Mouse (Mus musculus) forebrain, embryonic 16.5 days (tissue): ENCODE measurements around the gene Hoxb8. TPM values are rescaled to one million over a fixed set of nuclear protein-coding genes. Genes with fewer than 3 reads are reported as not detected.

ENCODE experiments used
- ATAC-seq: fragments of 200-750 bp; cut with Nextera tagmentation; 2 replicates; pipeline ENCODE4 v1.8.0; 2017; ENCODE audit warnings: mild to moderate bottlenecking, moderate library complexity
- H3K27ac ChIP-seq: fragments of 300-500 bp; sonication (generic); 2 replicates; pipeline ENCODE4 v1.5.1; 2014; ENCODE audit warnings: low read length, control low read depth
- H3K27me3 ChIP-seq: fragments of 300-500 bp; sonication (generic); replicated peaks from 2 replicates; pipeline ENCODE4 v1.6.1; 2014; ENCODE audit warnings: low read length; ENCODE audit not compliant: control insufficient read depth, insufficient read depth
- H3K36me3 ChIP-seq: fragments of 300-500 bp; sonication (generic); 2 replicates; pipeline ENCODE4 v1.6.1; 2014; ENCODE audit not compliant: control insufficient read depth, insufficient read depth
- H3K4me1 ChIP-seq: fragments of 300-500 bp; sonication (generic); replicated peaks from 2 replicates; pipeline ENCODE4 v1.6.1; 2014; ENCODE audit warnings: low read length; ENCODE audit not compliant: control insufficient read depth, insufficient read depth
- H3K4me2 ChIP-seq: fragments of 300-500 bp; sonication (generic); 2 replicates; pipeline ENCODE4 v1.6.1; 2014; ENCODE audit warnings: mild to moderate bottlenecking, low read length, control low read depth
- H3K4me3 ChIP-seq: fragments of 300-500 bp; sonication (generic); replicated peaks from 2 replicates; pipeline ENCODE4 v1.5.1; 2014; ENCODE audit warnings: mild to moderate bottlenecking, low read length, control low read depth
- H3K9ac ChIP-seq: fragments of 300-500 bp; sonication (generic); replicated peaks from 2 replicates; pipeline ENCODE4 v1.6.1; 2014; ENCODE audit warnings: low read depth, low read length, control low read depth
- H3K9me3 ChIP-seq: fragments of 300-500 bp; sonication (generic); 2 replicates; pipeline ENCODE4 v1.6.1; 2016; ENCODE audit warnings: low read length; ENCODE audit not compliant: control insufficient read depth
- WGBS: fragments of 180-500 bp; shearing (Covaris S2); extraction: QIAGEN DNeasy Blood & Tissue Kit; methylation state at CpG from one replicate; pipeline ENCODE4 v1.1.7; 2014; 5-methylcytosine and 5-hydroxymethylcytosine counted together
- polyA plus RNA-seq: library from polyadenylated mRNA; unstranded; fragments of >200 nt; fragmentation: Nextera tagmentation; extraction: Ambion mirVana; gene quantifications from 2 replicates; pipeline ENCODE4 v1.2.1, GENCODE M21; 2015

Gene Hoxb8
- polyA plus RNA-seq, 1 experiment from 2014 or later, result not detected

- H3K9me3 ChIP-seq, result no peaks in the 10 kb centered on the region; the same call in 1 of the 2 replicates
- 4% methylated on average over 11 of the region's 11 CpGs for WGBS
- H3K27ac ChIP-seq, result no peak overlapping the region
- H3K4me2 ChIP-seq, result no peak overlapping the region
- H3K27me3 ChIP-seq, result peaks cover 97% of the 10 kb centered on the region
- ATAC-seq, result no peak
- H3K4me1 ChIP-seq, result no peaks in the 10 kb centered on the region; the same call in 1 of the 2 replicates
- H3K36me3 ChIP-seq, result no peaks in the 10 kb centered on the region
- no peak overlapping the region for H3K9ac ChIP-seq
- H3K4me3 ChIP-seq, result no peak overlapping the region
Observed at GRCm38 (mm10) chr11:96297968-96298635, 16.4 kb downstream of the Hoxb8 start.

- no peak for ATAC-seq
- Histone ChIP-seq H3K27ac (no peak overlapping the region), H3K9ac (no peak overlapping the region), H3K4me3 (no peak overlapping the region), H3K9me3 (no peaks in the 10 kb centered on the region), H3K27me3 (peaks cover 97% of the 10 kb centered on the region), H3K4me1 (no peaks in the 10 kb centered on the region; the same call in 1 of the 2 replicates), H3K4me2 (no peak overlapping the region), H3K36me3 (no peaks in the 10 kb centered on the region)
- WGBS, result under 1% methylated on average over 66 of the region's 66 CpGs
Observed at GRCm38 (mm10) chr11:96298895-96299667, 17.4 kb downstream of the Hoxb8 start.

- Histone ChIP-seq H3K27ac (no peak overlapping the region), H3K9ac (no peak overlapping the region), H3K4me2 (no peak overlapping the region), H3K4me1 (no peaks in the 10 kb centered on the region; the same call in 1 of the 2 replicates), H3K4me3 (no peak overlapping the region), H3K9me3 (no peaks in the 10 kb centered on the region), H3K27me3 (peaks cover 97% of the 10 kb centered on the region), H3K36me3 (no peaks in the 10 kb centered on the region)
- 2% methylated on average over 9 of the region's 9 CpGs for WGBS
- no peak for ATAC-seq
Observed at GRCm38 (mm10) chr11:96299781-96300180, 18.1 kb downstream of the Hoxb8 start.

GRCm38 (mm10) chr11:96300354-96301063 lies 18.8 kb downstream of the Hoxb8 start:
- no peak overlapping the region for H3K27ac ChIP-seq
- no peak for ATAC-seq
- no peak overlapping the region for H3K9ac ChIP-seq
- H3K9me3 ChIP-seq, result no peaks in the 10 kb centered on the region
- H3K36me3 ChIP-seq, result no peaks in the 10 kb centered on the region
- H3K4me2 ChIP-seq, result no peak overlapping the region
- WGBS, result 1% methylated on average over 35 of the region's 35 CpGs
- H3K4me3 ChIP-seq, result no peak overlapping the region
- H3K4me1 ChIP-seq, result no peaks in the 10 kb centered on the region; the same call in 1 of the 2 replicates
- peaks cover 97% of the 10 kb centered on the region for H3K27me3 ChIP-seq

GRCm38 (mm10) chr11:96301064-96301431 lies 19.3 kb downstream of the Hoxb8 start:
- Histone ChIP-seq H3K9me3 (no peaks in the 10 kb centered on the region), H3K4me2 (no peak overlapping the region), H3K27ac (no peak overlapping the region), H3K27me3 (peaks cover 97% of the 10 kb centered on the region), H3K4me1 (no peaks in the 10 kb centered on the region; the same call in 1 of the 2 replicates), H3K4me3 (no peak overlapping the region), H3K36me3 (no peaks in the 10 kb centered on the region), H3K9ac (no peak overlapping the region)
- 4% methylated on average over 10 of the region's 10 CpGs for WGBS
- no peak for ATAC-seq

- no peak for ATAC-seq
- Histone ChIP-seq H3K4me2 (no peak overlapping the region), H3K27me3 (peaks cover 97% of the 10 kb centered on the region), H3K4me3 (no peak overlapping the region), H3K27ac (no peak overlapping the region), H3K9me3 (no peaks in the 10 kb centered on the region), H3K9ac (no peak overlapping the region), H3K36me3 (no peaks in the 10 kb centered on the region), H3K4me1 (no peaks in the 10 kb centered on the region; the same call in 1 of the 2 replicates)
- 2% methylated on average over 15 of the region's 15 CpGs for WGBS
Observed at GRCm38 (mm10) chr11:96301837-96302236, 20.1 kb downstream of the Hoxb8 start.

GRCm38 (mm10) chr11:96302381-96303150 lies 20.9 kb downstream of the Hoxb8 start:
- H3K4me1 ChIP-seq, result no peaks in the 10 kb centered on the region; the same call in 1 of the 2 replicates
- no peak overlapping the region for H3K4me2 ChIP-seq
- no peaks in the 10 kb centered on the region for H3K9me3 ChIP-seq
- H3K27ac ChIP-seq, result no peak overlapping the region
- H3K36me3 ChIP-seq, result no peaks in the 10 kb centered on the region
- H3K4me3 ChIP-seq, result no peak overlapping the region
- peaks cover 97% of the 10 kb centered on the region for H3K27me3 ChIP-seq
- 3% methylated on average over 23 of the region's 23 CpGs for whole genome bisulfite sequencing
- H3K9ac ChIP-seq, result no peak overlapping the region
- ATAC-seq, result no peak

- Histone ChIP-seq H3K4me3 (no peak within 1 kb of the TSS), H3K9me3 (no peaks in the 10 kb centered on the region), H3K36me3 (no peaks in the 10 kb centered on the region), H3K4me1 (no peaks in the 10 kb centered on the region; the same call in 1 of the 2 replicates), H3K9ac (no peak within 1 kb of the TSS), H3K27me3 (peaks cover 97% of the 10 kb centered on the region), H3K27ac (no peak within 1 kb of the TSS), H3K4me2 (no peak within 1 kb of the TSS)
- WGBS, result 1% methylated on average over 69 of the region's 69 CpGs
- ATAC-seq, result no peak
Observed at GRCm38 (mm10) chr11:96303151-96304099, 21.7 kb downstream of the Hoxb8 start, which contains the start of gene Hoxb5. Gene Hoxb5 (plus strand): TSS chr11:96303336.
